Mouse (Mus musculus) neural tube, embryonic 11.5 days (tissue): ENCODE measurements at regions not wholly inside any gene's neighbourhood (a gene's known extent, or its start where the extent isn't known, plus 50 kb on each side); places are given as distances from the start of the nearest gene placed in this dataset.

Experiments
- ATAC-seq: fragments of 200-750 bp; cut with Nextera tagmentation; 2 replicates; pipeline ENCODE4 v1.8.0; 2017; ENCODE audit warnings: moderate number of reproducible peaks, mild to moderate bottlenecking, moderate TSS enrichment, moderate library complexity; ENCODE audit not compliant: insufficient read depth, low FRiP score, low TSS enrichment
- DNase-seq: peaks from one replicate; pipeline ENCODE4 v3.0.0-alpha.2; 2015; ENCODE audit warnings: low spot score
- H3K27ac ChIP-seq: fragments of 300-500 bp; sonication (generic); 2 replicates; pipeline ENCODE4 v1.5.1; 2014; ENCODE audit warnings: low read depth, mild to moderate bottlenecking, low read length
- H3K27me3 ChIP-seq: fragments of 300-500 bp; sonication (generic); 2 replicates; pipeline ENCODE4 v1.6.1; 2014; ENCODE audit warnings: mild to moderate bottlenecking, low read length, mixed read lengths; ENCODE audit not compliant: control insufficient read depth, insufficient read depth
- H3K36me3 ChIP-seq: fragments of 300-500 bp; sonication (generic); 2 replicates; pipeline ENCODE4 v1.6.1; 2014; ENCODE audit warnings: mild to moderate bottlenecking, low read length, moderate library complexity, mixed read lengths; ENCODE audit not compliant: control insufficient read depth, insufficient read depth
- H3K4me1 ChIP-seq: fragments of 300-500 bp; sonication (generic); 2 replicates; pipeline ENCODE4 v1.6.1; 2014; ENCODE audit warnings: low read length, mixed read lengths; ENCODE audit not compliant: control insufficient read depth, insufficient read depth
- H3K4me2 ChIP-seq: fragments of 300-500 bp; sonication (generic); 2 replicates; pipeline ENCODE4 v1.6.1; 2014; ENCODE audit warnings: low read depth, mild to moderate bottlenecking, moderate library complexity
- H3K4me3 ChIP-seq: fragments of 300-500 bp; sonication (generic); 2 replicates; pipeline ENCODE4 v1.5.1; 2014; ENCODE audit warnings: low read depth, low read length
- H3K9ac ChIP-seq: fragments of 300-500 bp; sonication (generic); 2 replicates; pipeline ENCODE4 v1.6.1; 2014; ENCODE audit warnings: mild to moderate bottlenecking, low read length
- H3K9me3 ChIP-seq: fragments of 300-500 bp; sonication (generic); 2 replicates; pipeline ENCODE4 v1.6.1; 2016; ENCODE audit warnings: low read length; ENCODE audit not compliant: control insufficient read depth
- WGBS: fragments of 180-500 bp; shearing (Covaris S2); extraction: QIAGEN DNeasy Blood & Tissue Kit; methylation state at CpG from one replicate; pipeline ENCODE4 v1.1.7; 2014; 5-methylcytosine and 5-hydroxymethylcytosine counted together

- no peak overlapping the region for H3K27ac ChIP-seq
- H3K27me3 ChIP-seq: no peaks in the 10 kb centered on the region
- H3K4me1 ChIP-seq: no peaks in the 10 kb centered on the region
- no peak for ATAC-seq
- H3K9me3 ChIP-seq: no peaks in the 10 kb centered on the region
- WGBS: 33% methylated on average over 3 of the region's 3 CpGs
- no peaks in the 10 kb centered on the region for H3K36me3 ChIP-seq
- DNase-seq: no peak
- no peak overlapping the region for H3K4me2 ChIP-seq
- no peak overlapping the region for H3K9ac ChIP-seq
- H3K4me3 ChIP-seq: no peak overlapping the region
These were observed 125.3 kb downstream of the Tmem38b start for GRCm38 (mm10) chr4:53951003-53951733.

GRCm38 (mm10) chr4:53951734-53952109 is 125.9 kb downstream of the Tmem38b start:
- 73% methylated on average over 5 of the region's 5 CpGs for WGBS
- Histone ChIP-seq H3K9ac (no peak overlapping the region), H3K36me3 (no peaks in the 10 kb centered on the region), H3K4me2 (no peak overlapping the region), H3K9me3 (no peaks in the 10 kb centered on the region), H3K27me3 (no peaks in the 10 kb centered on the region), H3K27ac (no peak overlapping the region), H3K4me1 (no peaks in the 10 kb centered on the region), H3K4me3 (no peak overlapping the region)
- DNase-seq: no peak
- no peak for ATAC-seq

- Histone ChIP-seq H3K4me3 (no peak overlapping the region), H3K9ac (no peak overlapping the region), H3K9me3 (no peaks in the 10 kb centered on the region), H3K36me3 (no peaks in the 10 kb centered on the region), H3K27me3 (no peaks in the 10 kb centered on the region), H3K4me1 (no peaks in the 10 kb centered on the region), H3K4me2 (no peak overlapping the region), H3K27ac (no peak overlapping the region)
- WGBS: 8% methylated on average over 3 of the region's 3 CpGs
- ATAC-seq (no peak), DNase-seq (no peak)
These were observed 126.4 kb downstream of the Tmem38b start for GRCm38 (mm10) chr4:53952288-53952687.

- H3K9me3 ChIP-seq: no peaks in the 10 kb centered on the region
These were observed 136.6 kb downstream of the Tmem38b start for GRCm38 (mm10) chr4:53962458-53962857.

GRCm38 (mm10) chr4:53970461-53970860 is 144.6 kb downstream of the Tmem38b start:
- DNase-seq: no peak
- ATAC-seq: no peak
- no peak overlapping the region for H3K4me3 ChIP-seq
- no peak overlapping the region for H3K27ac ChIP-seq
- H3K4me2 ChIP-seq: no peak overlapping the region
- H3K9me3 ChIP-seq: no peaks in the 10 kb centered on the region
- H3K4me1 ChIP-seq: no peaks in the 10 kb centered on the region
- no peaks in the 10 kb centered on the region for H3K27me3 ChIP-seq
- no peak overlapping the region for H3K9ac ChIP-seq
- H3K36me3 ChIP-seq: no peaks in the 10 kb centered on the region

More at GRCm38 (mm10) chr4:53962458-53962857, 136.6 kb downstream of the Tmem38b start:
- no peaks in the 10 kb centered on the region for H3K36me3 ChIP-seq
- ATAC-seq (no peak), DNase-seq (no peak)
- no peak overlapping the region for H3K4me2 ChIP-seq
- no peaks in the 10 kb centered on the region for H3K4me1 ChIP-seq
- no peak overlapping the region for H3K27ac ChIP-seq
- H3K4me3 ChIP-seq: no peak overlapping the region
- H3K9ac ChIP-seq: no peak overlapping the region
- WGBS: 67% methylated on average over 3 of the region's 3 CpGs
- H3K27me3 ChIP-seq: no peaks in the 10 kb centered on the region

- no peaks in the 10 kb centered on the region for H3K27me3 ChIP-seq
- WGBS: 88% methylated on average over 2 of the region's 2 CpGs
- H3K4me2 ChIP-seq: no peak overlapping the region
- no peaks in the 10 kb centered on the region for H3K36me3 ChIP-seq
- ATAC-seq (no peak), DNase-seq (no peak)
- H3K4me1 ChIP-seq: no peaks in the 10 kb centered on the region
- H3K9ac ChIP-seq: no peak overlapping the region
- no peaks in the 10 kb centered on the region for H3K9me3 ChIP-seq
- H3K27ac ChIP-seq: no peak overlapping the region
- no peak overlapping the region for H3K4me3 ChIP-seq
These were observed 145.1 kb downstream of the Tmem38b start for GRCm38 (mm10) chr4:53970960-53971359.

- ATAC-seq (no peak), DNase-seq (no peak)
- 85% methylated on average over 12 of the region's 12 CpGs for WGBS
- H3K4me3 ChIP-seq: no peak overlapping the region
- no peaks in the 10 kb centered on the region for H3K4me1 ChIP-seq
- no peak overlapping the region for H3K4me2 ChIP-seq
- H3K27me3 ChIP-seq: no peaks in the 10 kb centered on the region
- no peak overlapping the region for H3K27ac ChIP-seq
- H3K9me3 ChIP-seq: no peaks in the 10 kb centered on the region
- no peak overlapping the region for H3K9ac ChIP-seq
- H3K36me3 ChIP-seq: no peaks in the 10 kb centered on the region
These were observed 150.3 kb downstream of the Tmem38b start for GRCm38 (mm10) chr4:53976036-53976638.

- no peaks in the 10 kb centered on the region for H3K36me3 ChIP-seq
- no peaks in the 10 kb centered on the region for H3K9me3 ChIP-seq
- H3K4me3 ChIP-seq: no peak overlapping the region
- WGBS: 89% methylated on average over 8 of the region's 8 CpGs
- H3K4me1 ChIP-seq: no peaks in the 10 kb centered on the region
- H3K27ac ChIP-seq: no peak overlapping the region
- no peaks in the 10 kb centered on the region for H3K27me3 ChIP-seq
- H3K4me2 ChIP-seq: no peak overlapping the region
- no peak for ATAC-seq
- DNase-seq: no peak
- H3K9ac ChIP-seq: no peak overlapping the region
These were observed 160.9 kb downstream of the Tmem38b start for GRCm38 (mm10) chr4:53986519-53987301.
